Mouse (Mus musculus) forebrain, postnatal 0 days (tissue): ENCODE results near the gene Dnah7b. TPM values are rescaled to one million over a fixed set of nuclear protein-coding genes. Genes with fewer than 3 reads are reported as not detected.
A peak's percentile ranks its signal among the peaks of the same experiment; 100 is the strongest.
"Not testable (repeated sequence)": the region's sequence is repeated elsewhere in the genome, so short reads cannot be mapped to it uniquely, and the experiment has no call there.

Source experiments
- ATAC-seq: fragments of 200-750 bp; cut with Nextera tagmentation; 2 replicates; pipeline ENCODE4 v1.8.0; 2017; ENCODE audit warnings: mild to moderate bottlenecking, moderate library complexity
- DNase-seq: peaks from one replicate; pipeline ENCODE4 v3.0.0-alpha.2; 2015
- H3K27ac ChIP-seq: fragments of 300-500 bp; sonication (generic); 2 replicates; pipeline ENCODE4 v1.5.1; 2014; ENCODE audit warnings: low read depth, mild to moderate bottlenecking, antibody characterized with exemption, low read length, moderate library complexity, mixed read lengths
- H3K27me3 ChIP-seq: fragments of 300-500 bp; sonication (generic); 2 replicates; pipeline ENCODE4 v1.6.1; 2014; ENCODE audit warnings: mild to moderate bottlenecking, low read length, mixed read lengths; ENCODE audit not compliant: insufficient read depth
- H3K36me3 ChIP-seq: fragments of 300-500 bp; sonication (generic); 2 replicates; pipeline ENCODE4 v1.6.1; 2014; ENCODE audit warnings: mild to moderate bottlenecking, moderate library complexity; ENCODE audit not compliant: insufficient read depth
- H3K4me1 ChIP-seq: fragments of 300-500 bp; sonication (generic); 2 replicates; pipeline ENCODE4 v1.6.1; 2014; ENCODE audit warnings: antibody characterized with exemption; ENCODE audit not compliant: insufficient read depth
- H3K4me2 ChIP-seq: fragments of 300-500 bp; sonication (generic); 2 replicates; pipeline ENCODE4 v1.6.1; 2014; ENCODE audit warnings: low read depth, mild to moderate bottlenecking, moderate library complexity
- H3K4me3 ChIP-seq: fragments of 300-500 bp; sonication (generic); 2 replicates; pipeline ENCODE4 v1.5.1; 2014; ENCODE audit warnings: low read depth, low read length, mixed read lengths
- H3K9ac ChIP-seq: fragments of 300-500 bp; sonication (generic); 2 replicates; pipeline ENCODE4 v1.6.1; 2014; ENCODE audit warnings: mild to moderate bottlenecking
- H3K9me3 ChIP-seq: fragments of 300-500 bp; sonication (generic); 2 replicates; pipeline ENCODE4 v1.6.1; 2016; ENCODE audit warnings: low read length
- CTCF ChIP-seq: sonication (generic); IDR thresholded peaks from 2 replicates; pipeline ENCODE4 v1.5.1; 2016; ENCODE audit warnings: antibody characterized with exemption, control low read depth, low read depth
- WGBS: fragments of 180-500 bp; shearing (Covaris S2); extraction: QIAGEN DNeasy Blood & Tissue Kit; methylation state at CpG from one replicate; pipeline ENCODE4 v1.1.7; 2014; 5-methylcytosine and 5-hydroxymethylcytosine counted together
- polyA plus RNA-seq: library from polyadenylated mRNA; unstranded; fragments of >200 nt; fragmentation: Nextera tagmentation; extraction: Ambion mirVana; gene quantifications from 2 replicates; pipeline ENCODE4 v1.2.1, GENCODE M21; 2015
- total RNA-seq: library from RNA; depleted of rRNA; stranded (reverse); fragments of >200 nt; gene quantifications from 2 replicates; pipeline ENCODE4 v1.2.3, GENCODE M21; 2014

The Dnah7b gene
- total and polyA plus RNA-seq, 2 experiments from 2014 or later: 1.6 to 5.1 TPM

- TF ChIP-seq CTCF: no peak
- Histone ChIP-seq H3K36me3 (no peaks in the 10 kb centered on the region), H3K27ac (no peak overlapping the region), H3K4me2 (no peak overlapping the region), H3K9ac (no peak overlapping the region), H3K4me1 (no peaks in the 10 kb centered on the region), H3K9me3 (no peaks in the 10 kb centered on the region), H3K4me3 (no peak overlapping the region), H3K27me3 (no peaks in the 10 kb centered on the region)
- ATAC-seq: no peak
- no peak for DNase-seq
- 92% methylated on average over 2 of the region's 2 CpGs for WGBS
Measured at GRCm38 (mm10) chr1:46077891-46078290, 11.8 kb downstream of the Dnah7b start.

- no peak overlapping the region for H3K4me3 ChIP-seq
- TF ChIP-seq CTCF: no peak
- no peak overlapping the region for H3K9ac ChIP-seq
- no peaks in the 10 kb centered on the region for H3K27me3 ChIP-seq
- no peak for ATAC-seq
- no peaks in the 10 kb centered on the region for H3K4me1 ChIP-seq
- DNase-seq: no peak
- no peaks in the 10 kb centered on the region for H3K36me3 ChIP-seq
- no peak overlapping the region for H3K27ac ChIP-seq
- WGBS: 65% methylated on average over 2 of the region's 2 CpGs
- H3K4me2 ChIP-seq: no peak overlapping the region
- no peaks in the 10 kb centered on the region for H3K9me3 ChIP-seq
Measured at GRCm38 (mm10) chr1:46100484-46100883, 34.4 kb downstream of the Dnah7b start.

- H3K4me2 ChIP-seq, DNase-seq, H3K27ac ChIP-seq, H3K4me3 ChIP-seq, H3K9ac ChIP-seq, ATAC-seq, H3K9me3 ChIP-seq, H3K4me1 ChIP-seq, H3K27me3 ChIP-seq, H3K36me3 ChIP-seq: not testable (repeated sequence)
Measured at GRCm38 (mm10) chr1:46112606-46113005, 46.5 kb downstream of the Dnah7b start.

- not testable (repeated sequence) for ATAC-seq, DNase-seq, H3K9ac ChIP-seq, H3K27ac ChIP-seq, H3K4me1 ChIP-seq, H3K36me3 ChIP-seq, H3K4me2 ChIP-seq, H3K4me3 ChIP-seq, H3K27me3 ChIP-seq, H3K9me3 ChIP-seq
- WGBS: 88% methylated on average over 2 of the region's 2 CpGs
Measured at GRCm38 (mm10) chr1:46117179-46117578, 51.1 kb downstream of the Dnah7b start.

- H3K27ac ChIP-seq: no peak overlapping the region
- WGBS: 59% methylated on average over 4 of the region's 4 CpGs
- no peaks in the 10 kb centered on the region for H3K9me3 ChIP-seq
- no peak for DNase-seq
- H3K4me2 ChIP-seq: no peak overlapping the region
- TF ChIP-seq CTCF: no peak
- H3K4me1 ChIP-seq: no peaks in the 10 kb centered on the region
- H3K9ac ChIP-seq: no peak overlapping the region
- H3K4me3 ChIP-seq: no peak overlapping the region
- no peak for ATAC-seq
- H3K36me3 ChIP-seq: no peaks in the 10 kb centered on the region
- no peaks in the 10 kb centered on the region for H3K27me3 ChIP-seq
Measured at GRCm38 (mm10) chr1:46128058-46128457, 61.9 kb downstream of the Dnah7b start.

- 22% methylated on average over 2 of the region's 2 CpGs for WGBS
- not testable (repeated sequence) for H3K4me2 ChIP-seq, H3K27ac ChIP-seq, DNase-seq, H3K36me3 ChIP-seq, H3K9ac ChIP-seq, H3K4me3 ChIP-seq, H3K4me1 ChIP-seq, H3K9me3 ChIP-seq, H3K27me3 ChIP-seq
- ATAC-seq: peak; percentile 40; the same call in 1 of the 2 replicates
Measured at GRCm38 (mm10) chr1:46196835-46197234, 130.7 kb downstream of the Dnah7b start.

- not testable (repeated sequence) for H3K36me3 ChIP-seq, ATAC-seq, H3K4me1 ChIP-seq, H3K9ac ChIP-seq, H3K4me2 ChIP-seq, H3K27me3 ChIP-seq, H3K4me3 ChIP-seq, H3K27ac ChIP-seq, DNase-seq, H3K9me3 ChIP-seq
- WGBS: 95% methylated on average over 9 of the region's 9 CpGs
Measured at GRCm38 (mm10) chr1:46201169-46201568, 135.1 kb downstream of the Dnah7b start.

- not testable (repeated sequence) for DNase-seq, H3K27me3 ChIP-seq, H3K9ac ChIP-seq, H3K27ac ChIP-seq, H3K9me3 ChIP-seq, H3K4me2 ChIP-seq, ATAC-seq, H3K4me3 ChIP-seq, H3K36me3 ChIP-seq, H3K4me1 ChIP-seq
- 64% methylated on average over 2 of the region's 2 CpGs for WGBS
Measured at GRCm38 (mm10) chr1:46210014-46210588, 144.0 kb downstream of the Dnah7b start.

GRCm38 (mm10) chr1:46222704-46223103 lies 156.6 kb downstream of the Dnah7b start:
- not testable (repeated sequence) for H3K4me2 ChIP-seq, H3K9ac ChIP-seq, H3K36me3 ChIP-seq, H3K4me3 ChIP-seq, H3K27ac ChIP-seq, DNase-seq, H3K4me1 ChIP-seq, H3K27me3 ChIP-seq, H3K9me3 ChIP-seq
- ATAC-seq: peak; percentile 69; the same call in 1 of the 2 replicates
- WGBS: 64% methylated on average over 2 of the region's 2 CpGs

GRCm38 (mm10) chr1:46226136-46226535 lies 160.0 kb downstream of the Dnah7b start:
- not testable (repeated sequence) for H3K4me3 ChIP-seq, H3K27ac ChIP-seq

GRCm38 (mm10) chr1:46268841-46269240 lies 202.7 kb downstream of the Dnah7b start:
- ATAC-seq, H3K36me3 ChIP-seq, H3K4me2 ChIP-seq, H3K9me3 ChIP-seq, H3K4me1 ChIP-seq, H3K27ac ChIP-seq, DNase-seq, H3K9ac ChIP-seq, H3K27me3 ChIP-seq, H3K4me3 ChIP-seq: not testable (repeated sequence)
- WGBS: 77% methylated on average over 2 of the region's 2 CpGs

More at GRCm38 (mm10) chr1:46226136-46226535, 160.0 kb downstream of the Dnah7b start:
- ATAC-seq, H3K4me1 ChIP-seq, H3K4me2 ChIP-seq, H3K36me3 ChIP-seq, H3K27me3 ChIP-seq, DNase-seq, H3K9ac ChIP-seq, H3K9me3 ChIP-seq: not testable (repeated sequence)
